Mouse (Mus musculus): Measurements from ENCODE around the gene Muc3. TPM values are rescaled to one million over a fixed set of nuclear protein-coding genes. Genes with fewer than 3 reads are reported as not detected.

Muc3 gene
- total and polyA plus RNA-seq, 3 experiments: not detected

GRCm38 (mm10) chr5:137085021-137085420 is 64.1 kb downstream of the Muc3 start:
- Histone ChIP-seq H3K9me3 (replicated peaks) (peaks cover 11% of the 10 kb centered on the region), H3K27me3 (ENCODE audit: insufficient read depth, low read length) (no peaks in the 10 kb centered on the region), H3K4me3 (ENCODE audit: low read depth, low read length) (no peak overlapping the region; the same call in 1 of the 2 replicates), H3K4me1 (ENCODE audit: insufficient read depth, low read depth, low read length) (peaks cover 38% of the 10 kb centered on the region), H3K36me3 (replicated peaks) (no peaks in the 10 kb centered on the region)
- TF ChIP-seq GATA1 (IDR thresholded peaks at IDR 0.05; ENCODE audit: borderline replicate concordance, low read length) (no peak), GATA2 (IDR thresholded peaks at IDR 0.05; ENCODE audit: borderline replicate concordance, low read depth, low read length) (no peak), CTCF (IDR thresholded peaks at IDR 0.05; ENCODE audit: low read depth, low read length) (no peak), POLR2AphosphoS5 (IDR thresholded peaks at IDR 0.05; ENCODE audit: insufficient replicate concordance, low read depth, low read length) (no peak), TAL1 (conservative IDR thresholded peaks at IDR 0.05; ENCODE audit: low read depth, low read length) (no peak)
- DNase-seq (ENCODE audit: low spot score): peak; percentile 62
- peak; percentile 68 for ATAC-seq (ENCODE audit: extremely low read depth, insufficient number of reproducible peaks, low FRiP score, poor library complexity, severe bottlenecking)

Other genes starting within 250 kb of the Muc3 start
- 10.5 and 16.6 TPM in 2 replicates for gene Ift22, start 241.2 kb downstream of the Muc3 start, total RNA-seq (2014; fragmentation: Nextera tagmentation)
- gene Ift22, start 241.2 kb downstream of the Muc3 start, total RNA-seq (2017): 5.6 and 6.1 TPM in 2 replicates
- 3.9 and 6.5 TPM in 2 replicates for gene Ift22, start 241.2 kb downstream of the Muc3 start, polyA plus RNA-seq (2012)
- gene Fis1, start 196.0 kb downstream of the Muc3 start, total RNA-seq (2014; fragmentation: Nextera tagmentation): 143 and 157 TPM in 2 replicates
- 152 and 170 TPM in 2 replicates for gene Fis1, start 196.0 kb downstream of the Muc3 start, total RNA-seq (2017)
- gene Fis1, start 196.0 kb downstream of the Muc3 start, polyA plus RNA-seq (2012): 439 and 593 TPM in 2 replicates
- 1.6 TPM in 1 of 2 replicates, not detected in the other for gene Cldn15, start 182.7 kb downstream of the Muc3 start, total RNA-seq (2014; fragmentation: Nextera tagmentation)
- gene Cldn15, start 182.7 kb downstream of the Muc3 start, total RNA-seq (2017): 0.05 TPM in 1 of 2 replicates, not detected in the other
- 0.08 and 0.13 TPM in 2 replicates for gene Cldn15, start 182.7 kb downstream of the Muc3 start, polyA plus RNA-seq (2012)
- gene Plod3, start 162.3 kb downstream of the Muc3 start, total RNA-seq (2014; fragmentation: Nextera tagmentation): 21.4 and 39.8 TPM in 2 replicates
- gene Plod3, start 162.3 kb downstream of the Muc3 start, total RNA-seq (2017): 19.7 and 20.7 TPM in 2 replicates
- 33.1 and 33.9 TPM in 2 replicates for gene Plod3, start 162.3 kb downstream of the Muc3 start, polyA plus RNA-seq (2012)
- 88.7 and 113 TPM in 2 replicates for gene Znhit1, start 161.3 kb downstream of the Muc3 start, total RNA-seq (2014; fragmentation: Nextera tagmentation)
- gene Znhit1, start 161.3 kb downstream of the Muc3 start, total RNA-seq (2017): 35.5 and 43.4 TPM in 2 replicates
- 247 and 287 TPM in 2 replicates for gene Znhit1, start 161.3 kb downstream of the Muc3 start, polyA plus RNA-seq (2012)
- gene Vgf, start 122.9 kb downstream of the Muc3 start, total RNA-seq (2014; fragmentation: Nextera tagmentation): not detected in 2 replicates
- 0.06 and 0.11 TPM in 2 replicates for gene Vgf, start 122.9 kb downstream of the Muc3 start, total RNA-seq (2017)
- 0.56 and 0.59 TPM in 2 replicates for gene Vgf, start 122.9 kb downstream of the Muc3 start, polyA plus RNA-seq (2012)
- gene Ap1s1, start 103.2 kb downstream of the Muc3 start, total RNA-seq (2014; fragmentation: Nextera tagmentation): 36.8 and 37.5 TPM in 2 replicates
- 104 and 115 TPM in 2 replicates for gene Ap1s1, start 103.2 kb downstream of the Muc3 start, total RNA-seq (2017)
- 136 and 173 TPM in 2 replicates for gene Ap1s1, start 103.2 kb downstream of the Muc3 start, polyA plus RNA-seq (2012)
- gene Serpine1, start 77.1 kb downstream of the Muc3 start, total RNA-seq (2014; fragmentation: Nextera tagmentation): 76.9 and 92.3 TPM in 2 replicates
- gene Serpine1, start 77.1 kb downstream of the Muc3 start, total RNA-seq (2017): 18.6 and 20.4 TPM in 2 replicates
- gene Serpine1, start 77.1 kb downstream of the Muc3 start, polyA plus RNA-seq (2012): 1.1 and 1.9 TPM in 2 replicates
- gene Trim56, start 33.1 kb downstream of the Muc3 start, total RNA-seq (2014; fragmentation: Nextera tagmentation): 29.7 and 55.3 TPM in 2 replicates
- gene Trim56, start 33.1 kb downstream of the Muc3 start, total RNA-seq (2017): 25.8 and 34.1 TPM in 2 replicates
- 16.7 and 19.2 TPM in 2 replicates for gene Trim56, start 33.1 kb downstream of the Muc3 start, polyA plus RNA-seq (2012)
- 0.98 TPM in 1 of 2 replicates, not detected in the other for gene Muc3a, start 63.1 kb upstream of the Muc3 start, total RNA-seq (2014; fragmentation: Nextera tagmentation)
- gene Muc3a, start 63.1 kb upstream of the Muc3 start, total RNA-seq (2017): 0.17 TPM in 1 of 2 replicates, not detected in the other
- not detected in 2 replicates for gene Muc3a, start 63.1 kb upstream of the Muc3 start, polyA plus RNA-seq (2012)
- gene Ache, start 138.2 kb upstream of the Muc3 start, total RNA-seq (2014; fragmentation: Nextera tagmentation): 62.7 and 168 TPM in 2 replicates
- 7.4 and 7.8 TPM in 2 replicates for gene Ache, start 138.2 kb upstream of the Muc3 start, total RNA-seq (2017)
- 36.5 and 46.4 TPM in 2 replicates for gene Ache, start 138.2 kb upstream of the Muc3 start, polyA plus RNA-seq (2012)
- 17.9 and 24.7 TPM in 2 replicates for gene Ufsp1, start 145.3 kb upstream of the Muc3 start, total RNA-seq (2014; fragmentation: Nextera tagmentation)
- 11.7 and 13.8 TPM in 2 replicates for gene Ufsp1, start 145.3 kb upstream of the Muc3 start, total RNA-seq (2017)
- gene Ufsp1, start 145.3 kb upstream of the Muc3 start, polyA plus RNA-seq (2012): 29.7 and 29.9 TPM in 2 replicates
- gene Srrt, start 158.4 kb upstream of the Muc3 start, total RNA-seq (2014; fragmentation: Nextera tagmentation): 167 and 243 TPM in 2 replicates
- gene Srrt, start 158.4 kb upstream of the Muc3 start, total RNA-seq (2017): 185 and 189 TPM in 2 replicates
- 329 and 331 TPM in 2 replicates for gene Srrt, start 158.4 kb upstream of the Muc3 start, polyA plus RNA-seq (2012)
- gene Trip6, start 165.1 kb upstream of the Muc3 start, total RNA-seq (2014; fragmentation: Nextera tagmentation): 21.7 and 25.5 TPM in 2 replicates
- 4.6 and 8.8 TPM in 2 replicates for gene Trip6, start 165.1 kb upstream of the Muc3 start, total RNA-seq (2017)
- gene Trip6, start 165.1 kb upstream of the Muc3 start, polyA plus RNA-seq (2012): 57.8 and 77.7 TPM in 2 replicates
- gene Slc12a9, start 184.3 kb upstream of the Muc3 start, total RNA-seq (2014; fragmentation: Nextera tagmentation): 5.9 and 8.1 TPM in 2 replicates
- gene Slc12a9, start 184.3 kb upstream of the Muc3 start, total RNA-seq (2017): 2.3 and 3.1 TPM in 2 replicates
- gene Slc12a9, start 184.3 kb upstream of the Muc3 start, polyA plus RNA-seq (2012): 4.1 and 5.3 TPM in 2 replicates
- not detected in 2 replicates for gene Ephb4, start 200.8 kb upstream of the Muc3 start, total RNA-seq (2014; fragmentation: Nextera tagmentation)
- gene Ephb4, start 200.8 kb upstream of the Muc3 start, total RNA-seq (2017): under 0.01 and 0.05 TPM in 2 replicates
- 0.07 TPM in 2 replicates for gene Ephb4, start 200.8 kb upstream of the Muc3 start, polyA plus RNA-seq (2012)

All from G1E (cell line).